Mouse (Mus musculus): ENCODE measurements at regions not wholly inside any gene's neighbourhood (a gene's known extent, or its start where the extent isn't known, plus 50 kb on each side); places are given as distances from the start of the nearest gene placed in this dataset.
A peak's percentile ranks its signal among the peaks of the same experiment; 100 is the strongest.
"Not testable (repeated sequence)": the region's sequence is repeated elsewhere in the genome, so short reads cannot be mapped to it uniquely, and the experiment has no call there.

- DNase-seq, result no peak
Measured at GRCm38 (mm10) chrX:157107747-157108146, 307.4 kb downstream of the Phex start.

GRCm38 (mm10) chrX:157080025-157080424 lies 335.1 kb downstream of the Phex start:
- DNase-seq, result no peak

- DNase-seq, result peak; percentile 5
Measured at GRCm38 (mm10) chrX:157079606-157080005, 335.5 kb downstream of the Phex start.

GRCm38 (mm10) chrX:157078061-157078460 lies 337.1 kb downstream of the Phex start:
- not testable (repeated sequence) for DNase-seq

- DNase-seq, result no peak
Measured at GRCm38 (mm10) chrX:157076193-157076592, 338.9 kb downstream of the Phex start.

GRCm38 (mm10) chrX:157051629-157052315 lies 363.3 kb downstream of the Phex start:
- DNase-seq, result no peak

GRCm38 (mm10) chrX:157028913-157029312 lies 386.2 kb downstream of the Phex start:
- DNase-seq, result no peak

GRCm38 (mm10) chrX:157024343-157024742 lies 390.8 kb downstream of the Phex start:
- DNase-seq, result no peak

GRCm38 (mm10) chrX:157021851-157022250 lies 393.3 kb downstream of the Phex start:
- DNase-seq, result no peak

GRCm38 (mm10) chrX:157020337-157020736 lies 394.8 kb downstream of the Phex start:
- DNase-seq, result no peak

- DNase-seq, result no peak
Measured at GRCm38 (mm10) chrX:156989986-156990518, 425.1 kb downstream of the Phex start.

GRCm38 (mm10) chrX:156947093-156947492 lies 468.0 kb downstream of the Phex start:
- no peak for DNase-seq

GRCm38 (mm10) chrX:156944223-156944622 lies 470.9 kb downstream of the Phex start:
- DNase-seq, result no peak

GRCm38 (mm10) chrX:156913363-156913762 lies 501.7 kb downstream of the Phex start:
- DNase-seq, result no peak

Measured in heart, postnatal 4 days (tissue).